Mouse (Mus musculus): ENCODE measurements around the gene Iah1. TPM values are rescaled to one million over a fixed set of nuclear protein-coding genes. Genes with fewer than 3 reads are reported as not detected.

Gene Iah1
- 10 to 100 TPM; 26.7 to 28.0 TPM for total RNA-seq (2021)

DNA sequence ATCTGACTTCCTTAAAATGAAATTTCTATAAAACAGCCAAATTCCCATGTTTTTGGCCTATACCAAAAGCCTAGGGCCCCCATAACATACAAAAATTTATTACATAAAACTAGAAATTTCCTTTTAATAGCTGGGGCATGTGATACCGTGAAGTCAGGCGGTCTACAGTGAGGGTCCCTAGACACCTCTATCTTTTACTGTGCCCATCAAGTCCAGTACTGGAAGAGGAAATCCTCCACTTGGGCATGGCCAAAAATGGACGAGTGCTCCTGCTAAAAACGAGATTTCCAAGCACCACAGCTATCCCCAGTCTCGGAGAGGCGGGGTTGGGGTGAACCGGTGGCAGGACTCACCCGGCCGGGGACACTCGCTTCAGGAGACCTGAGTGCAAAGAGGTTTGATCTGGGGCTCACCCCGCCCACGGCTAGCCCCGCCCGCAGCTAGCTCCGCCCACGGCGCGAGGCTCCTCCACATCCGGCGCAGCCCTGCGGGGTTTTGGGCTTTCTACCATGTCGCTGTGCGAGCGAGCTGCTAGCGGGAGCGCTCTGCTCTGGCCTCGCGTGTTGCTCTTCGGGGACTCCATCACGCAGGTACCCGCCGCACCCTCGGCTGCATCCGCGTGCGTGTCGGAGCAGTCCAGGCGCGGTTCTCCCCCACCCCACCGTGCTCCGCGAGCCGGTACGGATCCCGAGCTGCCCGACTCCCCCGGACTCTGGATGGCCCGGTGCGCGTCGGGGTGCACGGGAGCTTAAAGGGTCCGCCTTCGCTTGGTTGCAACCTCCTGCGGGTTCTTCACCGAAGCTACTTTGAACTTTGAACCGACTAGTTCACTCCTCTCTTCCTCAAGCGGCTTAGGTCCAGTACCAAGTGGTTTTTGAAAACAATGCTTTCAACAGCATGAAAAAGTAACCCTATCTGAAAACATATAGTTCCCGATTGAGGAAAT, at the start of gene Iah1:
TSS of gene Iah1 (plus strand) at position 467 of the 946 bp plus-strand sequence.
- intact Hi-C loops (cut with DNase I) = loop anchor here (5.0 to 10.0 kb wide), 3 partner anchors 101 to 389 kb away; partner anchors contain the start of gene Ywhaq
- peak; percentile 85 to 86 for DNase-seq

DNA sequence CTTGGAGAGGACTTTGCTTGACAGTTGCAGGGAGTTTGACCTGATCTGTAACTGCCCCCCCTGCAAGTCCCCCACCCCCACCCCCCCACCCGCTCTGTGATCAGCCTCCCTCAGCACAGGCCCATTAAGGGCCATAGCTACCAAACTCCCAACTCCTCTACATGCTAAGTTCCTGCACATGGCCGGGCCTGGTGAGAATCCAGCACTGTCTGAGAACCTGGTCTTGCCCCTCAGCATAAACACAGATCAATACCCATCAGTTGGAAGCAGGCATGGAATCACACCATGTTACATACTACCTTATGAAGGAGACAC, 49.4 kb upstream of the Iah1 start:
- DNase-seq = no peak
- intact Hi-C loops (cut with DNase I) = loop anchor here (1.0 to 5.0 kb wide), 2 partner anchors 154 to 189 kb away; no protein-coding TSS in a partner anchor

DNA sequence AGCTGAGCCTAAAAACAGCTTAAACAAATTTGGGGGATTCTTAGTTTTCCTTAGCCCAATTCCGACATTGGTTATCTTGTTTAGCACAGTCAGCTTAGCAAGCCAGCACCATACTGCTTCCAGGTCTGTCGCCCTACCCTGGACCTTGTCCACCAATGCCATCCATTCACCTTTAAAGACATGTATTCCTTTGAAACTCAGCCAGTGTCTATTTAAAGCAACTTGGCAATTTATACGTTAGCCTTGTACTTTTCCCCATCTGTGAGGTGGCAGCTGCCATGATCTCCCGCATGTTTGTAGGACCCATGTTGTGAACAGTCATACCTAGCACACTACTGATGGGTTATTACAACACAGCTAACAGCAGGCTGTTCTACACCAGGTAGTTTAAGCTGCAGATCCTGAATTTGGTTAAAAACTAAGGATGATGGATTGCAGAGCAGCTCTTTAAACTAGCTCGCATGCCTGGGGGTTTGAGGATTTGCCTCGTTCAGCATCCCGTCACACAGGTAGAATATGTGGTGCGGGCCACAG, 48.0 kb upstream of the Iah1 start:
- intact Hi-C loops (cut with DNase I) = loop anchor here (5.0 kb wide), 1 partner anchor 191 kb away; no protein-coding TSS in a partner anchor
- DNase-seq = no peak

DNA sequence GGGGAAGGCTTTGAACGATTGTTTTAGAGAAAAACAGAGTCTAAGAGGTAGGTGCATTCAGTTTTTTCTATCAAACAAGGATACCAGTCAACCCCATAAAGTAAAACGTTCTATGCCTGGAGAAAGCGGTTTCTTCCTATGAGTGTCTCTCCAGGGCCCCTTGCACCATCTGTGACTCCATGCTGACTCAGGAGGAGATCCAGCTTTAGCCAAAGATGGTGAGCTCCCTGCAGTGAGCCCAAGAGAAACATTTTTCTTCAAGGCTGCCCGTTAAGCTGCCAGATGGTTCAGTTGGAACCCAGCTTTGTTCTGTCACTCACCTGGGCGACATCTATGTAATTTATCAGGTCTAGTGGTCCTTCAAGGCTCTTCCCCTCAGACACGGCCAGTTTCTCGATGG, 41.7 kb upstream of the Iah1 start:
- intact Hi-C loops (cut with DNase I) = no loop called here
- DNase-seq = no peak

DNA sequence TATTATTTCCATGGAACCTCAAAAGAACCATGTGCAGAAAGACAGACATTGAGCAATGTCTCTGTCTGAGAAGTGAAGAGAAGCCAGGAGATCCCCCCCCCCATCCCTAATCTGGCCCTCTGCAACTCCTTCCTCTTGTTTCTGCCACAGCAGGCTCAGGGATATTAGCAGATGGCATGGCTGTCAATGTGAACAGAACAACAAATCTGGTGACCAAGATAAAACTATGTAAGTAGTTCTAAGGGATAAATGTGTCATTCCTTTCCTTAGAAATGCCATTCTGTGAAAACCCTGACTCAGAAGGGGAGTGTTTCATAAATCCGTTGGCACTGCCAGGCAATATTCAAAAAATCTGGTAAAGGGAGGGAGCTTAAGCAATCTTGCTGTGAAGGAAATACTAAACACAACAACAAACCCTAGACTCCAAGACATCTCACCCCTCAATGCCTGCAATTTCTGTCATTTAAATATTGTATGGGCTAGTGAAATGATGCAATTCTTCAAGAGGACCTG, 38.8 kb upstream of the Iah1 start:
- DNase-seq = no peak
- intact Hi-C loops (cut with DNase I) = no loop called here

DNA sequence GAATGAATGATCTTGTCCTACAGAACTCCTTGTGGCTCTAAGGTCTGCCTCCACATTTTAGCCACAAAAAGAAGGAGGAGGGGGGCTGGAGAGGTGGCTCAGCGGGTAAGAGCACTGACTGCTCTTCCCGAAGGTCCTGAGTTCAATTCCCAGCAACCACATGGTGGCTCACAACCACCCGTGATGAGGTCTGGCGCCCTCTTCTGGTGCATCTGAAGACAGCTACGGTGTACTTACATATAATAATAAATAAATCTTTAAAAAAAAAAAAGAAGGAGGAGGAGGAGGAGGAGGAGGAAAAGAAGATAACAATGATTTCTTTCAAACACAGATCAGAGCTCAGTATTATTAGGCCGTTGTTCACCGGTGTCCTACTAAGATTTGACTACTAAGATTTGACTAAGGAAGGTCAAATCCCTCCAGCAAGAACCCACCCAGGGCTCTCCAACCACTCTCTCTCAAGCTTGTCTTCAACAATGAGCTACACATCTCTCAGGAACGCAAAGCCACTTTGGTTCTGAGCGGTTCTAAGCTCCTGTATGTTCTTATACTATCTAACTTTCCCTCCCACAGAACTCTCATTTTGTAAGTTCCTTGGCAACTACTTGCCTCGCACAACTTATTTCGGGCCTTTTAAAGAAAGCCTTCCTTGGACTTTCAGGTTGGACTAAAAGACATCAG, 31.3 kb upstream of the Iah1 start, which contains the start of gene Cpsf3:
TSS of gene Cpsf3 (plus strand) at position 631 of the 681 bp plus-strand sequence.
- intact Hi-C loops (cut with DNase I) = no loop called here
- DNase-seq = no peak

DNA sequence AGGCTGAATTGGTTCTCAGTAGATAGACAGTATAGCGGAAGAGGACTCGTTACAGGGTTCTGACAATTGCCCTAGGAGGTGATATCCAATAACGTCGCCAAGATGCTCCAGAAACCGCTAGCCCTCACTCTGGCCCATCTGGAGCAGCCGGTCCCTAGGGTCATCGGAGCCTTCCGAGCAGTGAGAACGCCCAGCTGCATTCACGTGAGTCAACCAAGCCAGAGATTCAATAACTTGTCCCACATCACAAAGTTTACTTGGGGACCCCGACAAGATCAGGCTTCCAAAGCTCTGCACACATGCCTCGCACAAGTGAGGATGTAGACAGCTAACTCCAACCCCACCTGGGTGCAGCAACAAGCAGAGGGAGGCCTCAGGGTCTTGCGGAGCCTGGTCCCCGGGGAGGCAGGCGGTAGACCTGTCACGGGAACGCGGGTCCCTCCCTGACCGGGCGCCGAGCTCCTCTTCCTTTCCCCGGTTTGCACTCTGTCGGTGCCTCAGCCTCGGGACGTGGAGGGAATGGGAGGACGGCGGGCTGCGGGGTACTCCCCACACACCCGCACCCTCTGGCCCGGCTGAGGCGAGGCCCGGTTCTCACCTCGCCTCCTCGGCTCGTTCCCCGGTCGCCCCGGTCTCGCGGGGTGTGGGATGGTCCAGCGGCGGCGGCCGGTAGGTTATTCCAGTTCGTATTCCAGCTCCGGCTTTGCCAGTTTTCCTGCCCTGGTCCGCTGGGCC, 30.5 kb upstream of the Iah1 start:
- DNase-seq = no peak

DNA sequence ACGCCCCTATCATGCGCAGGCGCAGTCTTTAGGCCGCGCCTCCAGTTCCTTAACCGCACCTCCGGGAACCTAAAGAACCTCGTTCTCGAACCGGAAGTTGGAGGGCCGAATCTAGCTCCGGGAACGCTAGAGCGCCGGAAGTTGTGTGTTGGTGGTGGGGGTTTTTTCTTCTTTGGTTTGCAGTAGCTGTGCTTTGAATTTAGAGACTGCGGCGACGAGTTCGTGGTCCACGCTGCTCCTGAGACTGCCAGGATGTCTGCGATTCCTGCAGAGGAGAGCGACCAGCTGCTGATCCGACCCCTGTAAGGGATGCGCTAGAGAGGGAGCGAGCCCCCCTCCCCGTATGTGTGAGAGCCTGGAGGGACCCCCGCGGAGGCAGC, 30.0 kb upstream of the Iah1 start, which contains the start of gene Itgb1bp1:
TSS of gene Itgb1bp1 (minus strand) at position 42 of the 380 bp plus-strand sequence.
- peak; percentile 100 for DNase-seq
- intact Hi-C loops (cut with DNase I) = loop anchor here (1.0 kb wide), 1 partner anchor 131 kb away; the partner anchor contains the start of gene Ywhaq

More for the DNA sequence above, 30.5 kb upstream of the Iah1 start:
- intact Hi-C loops (cut with DNase I) = loop anchor here (1.0 kb wide), 1 partner anchor 132 kb away; the partner anchor contains the start of gene Ywhaq

DNA sequence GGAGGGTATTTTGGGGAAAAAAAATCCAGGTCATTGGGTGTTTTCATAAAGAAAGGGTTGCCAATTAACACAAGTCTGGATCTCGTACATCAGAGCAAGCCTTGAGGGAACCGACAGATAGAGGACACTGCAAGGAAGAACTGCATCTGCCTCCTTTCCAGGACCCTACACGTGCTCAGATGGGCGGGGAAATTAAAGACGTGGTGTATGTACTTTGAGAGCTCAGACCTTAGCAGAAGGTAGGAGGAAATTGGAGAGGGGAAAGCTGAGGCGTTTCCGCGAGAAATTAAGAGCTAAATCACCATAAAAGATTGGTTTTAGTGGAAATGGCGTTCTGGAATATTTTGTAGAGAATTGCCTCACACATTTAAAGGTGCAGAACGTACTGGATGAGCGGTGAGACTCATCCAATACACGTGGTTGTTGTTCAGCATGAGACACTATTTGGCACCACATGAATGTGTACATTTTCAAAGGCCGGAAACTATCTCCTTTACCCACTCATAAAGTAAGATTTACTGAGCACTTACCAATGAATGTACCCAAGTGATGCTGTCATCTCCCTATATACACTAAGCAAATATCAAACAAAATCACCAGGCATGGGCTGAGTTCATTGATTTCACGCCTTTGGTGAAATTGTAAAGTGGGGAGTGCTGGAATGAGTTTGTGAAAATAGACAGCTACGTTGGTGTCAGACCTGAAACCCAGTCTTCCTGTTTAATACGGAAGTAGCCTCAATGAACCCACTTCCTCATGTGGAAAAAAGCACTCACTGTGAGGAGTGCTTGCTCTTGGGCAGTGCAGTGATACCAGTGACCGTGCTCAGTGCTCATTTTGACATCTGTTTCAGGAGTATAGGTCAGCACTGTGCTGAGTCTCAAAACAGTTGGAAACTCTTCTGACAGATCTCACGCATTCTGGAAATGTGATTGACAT, 29.2 kb upstream of the Iah1 start:
- intact Hi-C loops (cut with DNase I) = loop anchor here (1.0 kb wide), 1 partner anchor 130 kb away; the partner anchor contains the start of gene Ywhaq
- DNase-seq = peak; percentile 28 to 29

DNA sequence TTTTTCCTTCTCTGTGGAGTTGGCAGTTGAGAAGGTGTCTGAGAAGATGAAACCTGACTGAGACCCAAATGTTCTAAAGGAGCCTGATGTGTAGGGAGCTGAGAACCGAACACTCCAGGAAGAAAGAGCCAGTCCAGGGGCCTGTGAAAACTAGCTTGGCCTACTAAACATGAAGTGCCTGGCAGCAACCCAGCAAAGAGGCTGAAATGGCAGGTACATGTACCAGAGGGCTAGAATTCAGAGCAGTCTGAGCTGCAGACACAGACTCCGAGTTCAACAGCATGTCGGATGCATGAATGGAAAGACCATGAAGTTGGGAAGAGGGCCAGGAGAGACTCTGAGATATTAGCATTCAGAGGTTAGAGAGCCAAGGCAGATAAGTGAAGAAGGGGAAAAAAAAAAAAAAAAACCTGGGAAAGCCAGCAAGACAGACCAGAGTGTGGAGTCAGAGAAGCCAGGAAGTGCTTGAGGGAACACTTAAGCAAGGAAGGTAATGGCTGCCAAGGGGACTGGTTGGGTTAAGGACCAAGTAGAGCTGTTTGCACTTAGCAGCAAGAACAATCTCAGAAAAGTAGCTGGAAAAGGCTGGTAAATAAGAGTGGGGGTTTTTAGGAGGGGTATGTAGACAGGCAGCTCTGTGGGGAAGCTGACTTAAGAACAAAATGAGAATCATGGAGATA, 27.3 kb upstream of the Iah1 start:
- intact Hi-C loops (cut with DNase I) = no loop called here
- DNase-seq = no peak

DNA sequence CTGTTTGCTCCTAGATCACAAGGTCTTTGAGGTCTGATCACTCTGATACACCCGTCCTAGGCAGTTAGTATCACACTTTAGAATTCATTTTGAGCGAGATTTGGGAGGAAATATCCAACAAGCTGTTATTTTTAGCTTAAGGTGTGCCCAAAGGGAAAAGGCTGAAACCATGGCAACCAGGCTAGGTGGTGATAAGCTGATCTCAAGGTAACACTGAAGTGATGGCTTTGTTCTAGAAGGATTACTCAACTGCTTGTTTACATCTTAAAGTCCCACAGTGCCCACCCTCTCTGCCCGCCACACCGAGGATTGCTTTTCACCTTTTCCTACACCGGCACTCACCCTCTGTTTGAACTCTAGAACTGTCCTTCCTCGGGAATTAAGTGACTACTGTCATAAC, 26.5 kb upstream of the Iah1 start:
- intact Hi-C loops (cut with DNase I) = no loop called here

DNA sequence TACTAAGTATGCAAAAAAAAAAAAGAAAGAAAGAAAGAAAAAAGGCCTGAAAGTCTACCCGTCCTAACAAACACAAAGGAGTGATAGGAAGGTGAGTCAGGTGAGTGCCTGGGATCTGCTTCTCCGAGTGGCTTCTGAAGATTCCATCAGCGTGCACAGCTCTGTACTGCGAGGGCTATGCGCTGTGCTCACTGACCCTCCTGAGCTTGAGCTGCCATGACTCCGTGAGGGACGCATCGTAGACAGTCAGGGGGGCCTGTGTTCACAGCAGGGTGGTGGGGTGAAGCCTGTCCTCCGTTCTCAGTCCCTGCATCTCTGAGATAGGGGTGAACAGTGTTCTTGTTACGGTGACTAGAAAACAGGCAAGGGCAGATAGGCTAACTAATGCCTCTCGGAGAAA, 17.3 kb upstream of the Iah1 start:
- DNase-seq = no peak
- intact Hi-C loops (cut with DNase I) = no loop called here

More for the DNA sequence above, 26.5 kb upstream of the Iah1 start:
- DNase-seq = no peak

DNA sequence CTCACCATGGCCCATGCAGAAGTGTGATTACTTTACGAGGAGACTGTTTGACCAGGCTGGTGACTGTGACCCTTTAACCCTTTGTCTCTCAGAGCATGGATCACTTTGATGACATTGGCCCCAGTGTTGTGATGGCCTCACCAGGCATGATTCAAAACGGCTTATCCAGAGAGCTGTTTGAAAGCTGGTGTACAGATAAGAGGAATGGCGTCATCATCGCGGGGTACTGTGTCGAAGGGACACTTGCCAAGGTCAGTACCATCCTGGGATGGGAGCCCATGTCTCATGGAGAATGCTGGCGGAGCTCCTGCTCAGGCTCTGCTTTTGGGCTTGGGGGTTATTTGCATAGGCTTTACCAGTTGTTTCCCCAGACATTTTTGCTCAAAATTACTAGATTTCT, 14.9 kb upstream of the Iah1 start:
- intact Hi-C loops (cut with DNase I) = no loop called here
- peak; percentile 35 to 59 for DNase-seq

DNA sequence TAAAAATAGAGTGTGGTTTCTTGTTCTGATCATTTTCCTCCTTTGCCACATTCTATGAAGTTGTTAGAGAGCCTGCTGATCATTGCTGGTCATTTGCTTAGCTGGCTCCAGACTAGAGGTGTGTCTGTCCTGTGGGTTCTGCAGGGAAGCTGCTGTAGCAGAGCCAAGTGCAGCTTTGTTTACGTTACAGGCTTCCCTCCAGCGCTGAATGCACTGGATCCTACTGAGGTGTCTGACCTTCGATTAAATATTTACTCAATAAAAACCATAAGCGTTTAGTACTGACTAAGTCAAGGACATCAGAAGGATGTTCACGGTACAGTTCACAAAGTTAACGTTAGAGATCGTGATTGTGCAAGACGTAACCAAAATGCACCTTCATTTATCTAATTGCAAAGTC, 14.3 kb upstream of the Iah1 start:
- intact Hi-C loops (cut with DNase I) = no loop called here
- no peak for DNase-seq

DNA sequence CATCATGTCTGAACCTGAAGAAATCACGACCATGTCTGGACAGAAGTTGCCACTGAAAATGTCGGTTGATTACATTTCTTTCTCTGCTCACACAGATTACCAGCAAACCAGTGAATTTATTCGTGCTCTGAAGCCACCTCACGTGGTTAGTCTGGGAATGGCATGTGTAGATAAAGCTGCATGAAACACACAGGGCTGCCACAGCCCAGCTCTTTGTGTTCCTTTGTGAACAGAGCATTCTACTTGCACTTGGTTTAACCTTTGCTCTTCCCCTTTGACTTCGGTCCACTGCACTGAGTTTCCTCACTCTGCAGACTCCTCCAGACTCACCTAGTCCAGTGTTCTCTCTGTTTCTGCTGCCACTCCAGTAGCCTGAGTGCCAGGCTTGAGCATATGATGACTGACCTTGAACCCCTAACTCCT, 13.8 kb upstream of the Iah1 start:
- intact Hi-C loops (cut with DNase I) = no loop called here
- DNase-seq = peak in 1 of 2 experiments; percentile 15

DNA sequence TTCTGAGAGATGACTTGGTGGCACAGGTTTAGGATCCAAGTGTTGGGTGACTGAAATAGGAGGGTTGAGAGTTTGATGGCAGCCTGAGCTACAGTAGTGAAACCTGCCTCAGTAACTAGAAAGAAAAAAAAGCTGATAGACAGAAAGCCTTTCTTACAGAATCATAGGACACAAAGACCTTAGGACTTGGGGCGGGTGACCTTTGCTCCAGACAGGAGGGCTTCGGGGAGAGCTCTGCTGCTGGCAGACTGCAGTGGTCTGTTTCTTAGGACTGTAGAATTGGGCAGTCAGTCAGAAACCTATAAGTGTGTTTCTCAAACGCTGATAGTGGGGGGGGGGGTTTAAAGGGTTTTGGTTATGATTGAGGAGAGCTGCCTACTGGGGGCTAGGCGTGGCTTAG, 10.4 kb upstream of the Iah1 start:
- intact Hi-C loops (cut with DNase I) = no loop called here

DNA sequence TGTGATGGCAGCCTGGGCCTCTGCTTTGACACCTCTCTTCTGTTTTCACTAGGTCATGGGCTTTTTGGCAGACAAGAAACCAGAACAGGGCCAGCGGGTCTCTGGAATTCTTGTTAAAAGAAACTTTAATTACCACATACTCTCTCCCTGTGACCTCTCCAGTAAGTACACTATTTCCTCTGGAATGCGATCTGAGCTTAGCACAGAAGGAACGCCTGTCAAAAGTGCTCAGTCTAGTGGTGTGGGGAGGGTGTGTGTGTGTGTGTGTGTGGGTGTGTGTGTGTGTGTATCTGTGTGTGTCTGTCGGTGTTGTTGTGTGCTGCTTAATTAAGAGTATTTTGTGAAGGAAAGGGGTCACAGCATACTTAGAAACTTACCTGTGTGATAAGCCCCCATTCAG, 9.5 kb upstream of the Iah1 start:
- intact Hi-C loops (cut with DNase I) = no loop called here
- no peak for DNase-seq

More for the DNA sequence above, 10.4 kb upstream of the Iah1 start:
- DNase-seq = no peak

DNA sequence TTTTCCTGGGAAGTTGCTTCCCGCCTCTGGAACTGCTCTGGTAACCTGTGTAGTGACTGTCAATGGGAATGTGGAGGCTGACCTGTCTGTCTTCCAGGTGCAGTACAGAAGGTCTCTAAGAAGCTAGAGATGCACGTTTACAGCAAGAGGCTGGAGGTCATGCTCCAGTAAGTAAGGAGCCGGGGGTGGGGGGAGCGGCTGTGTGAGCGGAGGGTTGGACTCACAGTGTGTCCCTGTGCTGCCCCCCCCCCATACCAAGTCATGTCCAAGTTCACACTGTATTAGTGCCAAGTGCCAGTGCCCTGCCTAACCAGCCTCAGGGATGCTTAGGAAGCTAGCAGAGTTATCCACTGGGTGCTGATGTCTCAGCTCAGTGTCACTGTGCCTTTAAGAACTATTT, 4.0 kb upstream of the Iah1 start:
- intact Hi-C loops (cut with DNase I) = loop anchor here (10.0 kb wide), 1 partner anchor 303 kb away; no protein-coding TSS in a partner anchor
- DNase-seq = no peak
